Mouse (Mus musculus) limb, embryonic 14.5 days (tissue): ENCODE results near the gene Ahdc1. TPM values are rescaled to one million over a fixed set of nuclear protein-coding genes. Genes with fewer than 3 reads are reported as not detected.
A peak's percentile ranks its signal among the peaks of the same experiment; 100 is the strongest.

Source experiments
- ATAC-seq: fragments of 200-750 bp; cut with Nextera tagmentation; 2 replicates; pipeline ENCODE4 v1.8.0; 2017; ENCODE audit warnings: low read depth, moderate number of reproducible peaks, moderate TSS enrichment; ENCODE audit not compliant: low FRiP score
- DNase-seq: peaks from one replicate; pipeline ENCODE4 v3.0.0-alpha.2; 2015; ENCODE audit warnings: low spot score
- H3K27ac ChIP-seq: fragments of 300-500 bp; sonication (generic); replicated peaks from 2 replicates; pipeline ENCODE4 v1.5.1; 2014; ENCODE audit warnings: low read depth, mild to moderate bottlenecking, low read length, moderate library complexity, mixed read lengths
- H3K27me3 ChIP-seq: fragments of 300-500 bp; sonication (generic); 2 replicates; pipeline ENCODE4 v1.6.1; 2014; ENCODE audit warnings: low read length, mixed read lengths; ENCODE audit not compliant: control insufficient read depth, insufficient read depth
- H3K36me3 ChIP-seq: fragments of 300-500 bp; sonication (generic); 2 replicates; pipeline ENCODE4 v1.6.1; 2014; ENCODE audit warnings: mild to moderate bottlenecking, low read length, moderate library complexity, mixed read lengths; ENCODE audit not compliant: control insufficient read depth, insufficient read depth
- H3K4me1 ChIP-seq: fragments of 300-500 bp; sonication (generic); 2 replicates; pipeline ENCODE4 v1.6.1; 2014; ENCODE audit warnings: antibody characterized with exemption, low read length, mixed read lengths; ENCODE audit not compliant: control insufficient read depth, insufficient read depth
- H3K4me2 ChIP-seq: fragments of 300-500 bp; sonication (generic); replicated peaks from 2 replicates; pipeline ENCODE4 v1.6.1; 2014; ENCODE audit warnings: low read depth, mild to moderate bottlenecking, low read length, moderate library complexity; ENCODE audit not compliant: severe bottlenecking
- H3K4me3 ChIP-seq: fragments of 300-500 bp; sonication (generic); replicated peaks from 2 replicates; pipeline ENCODE4 v1.5.1; 2014; ENCODE audit warnings: low read length
- H3K9ac ChIP-seq: fragments of 300-500 bp; sonication (generic); 2 replicates; pipeline ENCODE4 v1.6.1; 2014; ENCODE audit warnings: mild to moderate bottlenecking, low read depth, low read length, moderate library complexity; ENCODE audit not compliant: severe bottlenecking
- H3K9me3 ChIP-seq: fragments of 300-500 bp; sonication (generic); 2 replicates; pipeline ENCODE4 v1.6.1; 2016; ENCODE audit warnings: low read length; ENCODE audit not compliant: control insufficient read depth
- POLR2A ChIP-seq: fragments of 200-500 bp; IDR thresholded peaks from 2 replicates; pipeline ENCODE4 v1.8.0; 2012; ENCODE audit warnings: inconsistent platforms, mild to moderate bottlenecking, moderate library complexity, borderline replicate concordance; ENCODE audit not compliant: insufficient read depth, insufficient read length; ENCODE audit errors: extremely low read depth
- WGBS: fragments of 180-500 bp; shearing (Covaris S2); extraction: QIAGEN DNeasy Blood & Tissue Kit; methylation state at CpG from one replicate; pipeline ENCODE4 v1.1.7; 2014; 5-methylcytosine and 5-hydroxymethylcytosine counted together
- polyA plus RNA-seq, 2 experiments: library from polyadenylated mRNA; depleted of rRNA in 1 of 2; stranded (reverse) in 1 of 2; unstranded in 1 of 2; fragments of >200 nt; fragmentation: Nextera tagmentation in 1 of 2; extraction: Ambion mirVana in 1 of 2; gene quantifications; 2 replicates each; pipeline versions ENCODE4 v1.2.1 to v1.2.3; 2012 to 2014

The Ahdc1 gene
- polyA plus RNA-seq, 2 experiments = 12.9 to 29.6 TPM

DNA sequence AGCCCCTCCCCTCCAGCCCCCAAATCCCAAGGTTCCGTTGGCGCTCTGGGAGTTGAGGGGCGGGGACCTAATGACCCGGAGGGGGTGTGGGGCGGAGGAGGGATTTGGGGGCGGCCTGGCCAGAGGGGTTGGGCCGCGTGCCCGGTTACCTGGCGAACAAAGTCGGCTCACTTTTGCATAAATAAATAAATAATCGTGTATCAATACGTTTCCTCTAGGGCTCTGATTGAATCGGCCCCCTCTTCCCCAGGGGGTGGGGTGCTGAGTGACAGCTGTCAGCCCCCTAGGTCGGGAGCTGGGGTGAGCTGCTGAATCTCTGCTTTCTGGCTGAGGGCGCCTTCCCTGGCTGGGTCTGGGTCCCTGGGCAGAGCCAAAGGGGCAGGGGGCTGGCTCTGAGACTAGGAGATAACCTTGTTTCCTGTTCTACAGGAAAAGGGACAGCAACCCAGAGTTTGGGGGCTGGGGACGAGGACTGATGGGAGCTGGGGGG lies 1.8 kb downstream of the Ahdc1 start:
- Histone ChIP-seq H3K27ac (peak overlapping the region; percentile 95), H3K4me1 (peaks cover 49% of the 10 kb centered on the region), H3K4me2 (peak overlapping the region; percentile 85), H3K9me3 (no peaks in the 10 kb centered on the region), H3K27me3 (no peaks in the 10 kb centered on the region; the same call in 1 of the 2 replicates), H3K36me3 (peaks cover 8% of the 10 kb centered on the region; the same call in 1 of the 2 replicates), H3K4me3 (peak overlapping the region; percentile 100), H3K9ac (peak overlapping the region; percentile 98)
- under 1% methylated on average over 16 of the region's 17 CpGs for WGBS
- 0 out of 2 replicates have a peak, but pooled peaks have one; percentile 6 for TF ChIP-seq POLR2A
- no peak for ATAC-seq
- no peak for DNase-seq

DNA sequence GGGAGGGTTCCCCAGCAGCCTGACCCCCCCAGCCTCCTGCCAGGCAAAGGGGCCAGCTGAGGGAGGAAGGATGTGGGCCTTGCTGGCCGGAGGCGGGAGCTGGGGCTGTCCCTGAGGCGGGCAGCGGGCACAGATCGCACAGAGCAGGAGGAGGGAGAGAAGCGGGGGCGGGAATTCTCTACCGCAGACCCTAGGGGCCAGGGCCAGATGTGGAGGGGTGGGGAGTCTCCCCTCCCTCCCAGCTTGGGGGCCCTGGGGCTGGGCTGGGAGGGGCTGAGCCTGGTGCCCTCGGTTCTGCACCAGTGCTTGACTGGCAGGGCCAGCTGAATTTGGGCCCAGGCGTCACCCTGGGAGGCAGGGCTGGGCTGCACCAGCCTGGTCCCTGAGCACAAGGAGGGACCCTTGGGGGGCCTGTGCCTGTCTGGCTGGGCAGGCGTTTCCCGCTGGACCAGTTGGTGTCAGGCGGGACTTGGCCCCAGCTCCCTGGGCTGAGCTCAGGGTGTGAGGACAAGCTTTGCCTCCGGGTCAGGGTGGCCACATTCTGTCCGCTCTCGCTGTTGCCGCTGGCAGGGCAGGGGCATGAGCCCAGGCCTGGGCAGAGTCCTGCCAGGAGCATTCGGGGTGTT lies 2.3 kb downstream of the Ahdc1 start:
- H3K27ac ChIP-seq = peak overlapping the region; percentile 95
- peak overlapping the region; percentile 98 for H3K9ac ChIP-seq
- no peak for TF ChIP-seq POLR2A
- peak overlapping the region; percentile 100 for H3K4me3 ChIP-seq
- peaks cover 54% of the 10 kb centered on the region for H3K4me1 ChIP-seq
- peak overlapping the region; percentile 85 for H3K4me2 ChIP-seq
- WGBS = 2% methylated on average over 15 of the region's 18 CpGs
- peak; percentile 70 for DNase-seq
- ATAC-seq = peak; percentile 29
- H3K9me3 ChIP-seq = no peaks in the 10 kb centered on the region
- H3K27me3 ChIP-seq = no peaks in the 10 kb centered on the region; the same call in 1 of the 2 replicates
- H3K36me3 ChIP-seq = peaks cover 13% of the 10 kb centered on the region

DNA sequence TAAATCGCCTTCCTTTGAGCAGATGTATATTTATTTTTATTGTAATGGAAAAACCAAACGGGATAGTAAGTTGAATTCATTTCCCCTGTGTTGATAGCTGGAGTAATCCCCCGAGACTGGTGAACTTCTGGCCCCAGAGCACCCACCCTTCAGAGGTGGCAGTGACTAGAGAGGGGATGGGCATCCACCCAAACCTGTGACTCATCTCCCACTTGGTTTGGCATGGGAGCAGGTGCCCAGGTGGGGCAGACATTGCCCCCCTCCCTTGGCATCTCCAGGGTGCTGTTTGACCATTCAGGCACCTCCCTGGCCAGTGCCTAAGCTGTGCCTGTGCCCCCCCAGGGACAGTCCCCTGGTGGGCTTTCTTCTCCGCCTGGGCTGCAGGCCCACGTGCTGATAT lies 3.0 kb downstream of the Ahdc1 start:
- H3K4me3 ChIP-seq = peak overlapping the region; percentile 100
- WGBS = 17% methylated on average over 5 of the region's 5 CpGs
- peak overlapping the region; percentile 98; the same call in 1 of the 2 replicates for H3K9ac ChIP-seq
- 0 out of 2 replicates have a peak overlapping the region, but pooled peaks have one; percentile 95 for H3K27ac ChIP-seq
- no peaks in the 10 kb centered on the region for H3K9me3 ChIP-seq
- H3K4me1 ChIP-seq = peaks cover 54% of the 10 kb centered on the region
- peak overlapping the region; percentile 85 for H3K4me2 ChIP-seq
- DNase-seq = no peak
- no peak for ATAC-seq
- no peaks in the 10 kb centered on the region; the same call in 1 of the 2 replicates for H3K27me3 ChIP-seq
- no peak for TF ChIP-seq POLR2A
- peaks cover 14% of the 10 kb centered on the region for H3K36me3 ChIP-seq

DNA sequence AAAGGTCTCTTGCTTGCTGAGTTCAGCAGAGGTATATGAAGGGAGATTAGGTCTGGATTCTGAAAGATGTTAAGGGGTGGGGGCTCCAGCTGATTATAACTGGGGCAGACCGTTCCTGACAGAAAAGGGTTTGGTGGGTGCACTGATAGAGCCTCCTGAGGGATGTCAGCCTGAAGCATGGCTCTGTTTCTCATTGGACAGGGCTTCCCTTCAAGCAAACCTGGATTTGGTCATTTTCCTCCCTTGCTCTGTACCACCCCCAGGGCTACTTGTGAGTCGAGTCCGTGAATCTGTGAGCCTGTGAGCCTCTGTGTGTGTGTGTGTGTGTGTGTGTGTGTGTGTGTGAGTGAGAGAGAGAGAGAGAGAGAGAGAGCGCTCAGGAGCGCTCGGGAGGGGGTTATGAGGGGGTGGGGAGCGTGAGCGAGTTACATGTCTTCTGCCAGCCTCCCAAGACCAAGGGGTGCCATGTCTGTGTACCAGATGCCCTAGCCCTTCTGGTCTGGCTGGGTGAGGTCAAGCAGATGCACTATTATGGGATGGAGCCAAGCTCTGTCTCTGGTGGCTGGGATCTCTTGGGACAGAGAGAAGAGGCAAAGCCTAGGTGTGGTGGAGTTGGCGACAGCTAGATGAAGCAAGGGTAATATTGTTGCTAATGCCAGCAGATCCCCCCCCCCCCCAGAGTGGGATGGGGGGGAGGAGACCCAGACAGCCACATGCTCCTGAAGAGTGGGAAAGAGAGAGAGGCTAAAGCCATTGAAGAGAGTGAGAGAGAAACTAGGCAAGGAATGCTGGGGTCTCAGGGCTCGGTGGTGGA lies 4.0 kb downstream of the Ahdc1 start:
- Histone ChIP-seq H3K27ac (no peak overlapping the region), H3K9ac (no peak overlapping the region), H3K27me3 (no peaks in the 10 kb centered on the region; the same call in 1 of the 2 replicates), H3K4me3 (peak overlapping the region; percentile 100; the same call in 1 of the 2 replicates), H3K36me3 (peaks cover 19% of the 10 kb centered on the region), H3K9me3 (no peaks in the 10 kb centered on the region), H3K4me2 (peak overlapping the region; percentile 85), H3K4me1 (peaks cover 62% of the 10 kb centered on the region)
- no peak for DNase-seq
- no peak for TF ChIP-seq POLR2A
- ATAC-seq = no peak
- 25% methylated on average over 10 of the region's 10 CpGs for whole genome bisulfite sequencing
